Mouse (Mus musculus): ENCODE data around the gene Gdf7. TPM values are rescaled to one million over a fixed set of nuclear protein-coding genes. Genes with fewer than 3 reads are reported as not detected.

Gdf7 gene
- total RNA-seq, 2 experiments from 2014 or later = not detected

- no peak for DNase-seq (ENCODE audit: low spot score in 2 of 2)
These were observed 3.2 kb downstream of the Gdf7 start for GRCm38 (mm10) chr12:8298361-8299142.

- DNase-seq (ENCODE audit: low spot score in 2 of 2) = no peak
These were observed 4.1 kb downstream of the Gdf7 start for GRCm38 (mm10) chr12:8297586-8298214.

- DNase-seq (ENCODE audit: low spot score in 2 of 2) = no peak
These were observed 5.6 kb downstream of the Gdf7 start for GRCm38 (mm10) chr12:8296154-8296553.

- DNase-seq (ENCODE audit: low spot score in 2 of 2) = no peak
These were observed 6.3 kb downstream of the Gdf7 start for GRCm38 (mm10) chr12:8295307-8295913.

GRCm38 (mm10) chr12:8291157-8291853, 10.4 kb downstream of the Gdf7 start:
- DNase-seq (ENCODE audit: low spot score in 2 of 2) = peak in 1 of 2 experiments; percentile 48

GRCm38 (mm10) chr12:8289499-8289898, 12.3 kb downstream of the Gdf7 start:
- no peak for DNase-seq (ENCODE audit: low spot score in 2 of 2)

GRCm38 (mm10) chr12:8289099-8289498, 12.7 kb downstream of the Gdf7 start:
- DNase-seq (ENCODE audit: low spot score in 2 of 2) = no peak

- no peak for DNase-seq (ENCODE audit: low spot score in 2 of 2)
These were observed 13.8 kb downstream of the Gdf7 start for GRCm38 (mm10) chr12:8287970-8288369.

- DNase-seq (ENCODE audit: low spot score in 2 of 2) = no peak
These were observed 20.3 kb downstream of the Gdf7 start for GRCm38 (mm10) chr12:8281225-8282017.

GRCm38 (mm10) chr12:8275424-8275823, 26.3 kb downstream of the Gdf7 start:
- no peak for DNase-seq (ENCODE audit: low spot score in 2 of 2)

GRCm38 (mm10) chr12:8273471-8274171, 28.1 kb downstream of the Gdf7 start:
- DNase-seq (ENCODE audit: low spot score in 2 of 2) = no peak

- DNase-seq (ENCODE audit: low spot score in 2 of 2) = no peak
These were observed 30.3 kb downstream of the Gdf7 start for GRCm38 (mm10) chr12:8271405-8271804.

- no peak for DNase-seq (ENCODE audit: low spot score in 2 of 2)
These were observed 32.1 kb downstream of the Gdf7 start for GRCm38 (mm10) chr12:8269627-8270026.

- DNase-seq (ENCODE audit: low spot score in 2 of 2) = no peak
These were observed 35.4 kb downstream of the Gdf7 start for GRCm38 (mm10) chr12:8266311-8266710.

GRCm38 (mm10) chr12:8260297-8260696, 41.5 kb downstream of the Gdf7 start:
- no peak for DNase-seq (ENCODE audit: low spot score in 2 of 2)

Other genes starting within 250 kb of the Gdf7 start
- 10 to 100 TPM; 39.6 to 43.2 TPM for gene Ldah, start 93.8 kb downstream of the Gdf7 start, total RNA-seq (2021)
- gene Hs1bp3, start 11.5 kb upstream of the Gdf7 start, total RNA-seq (2021) = 10 to 100 TPM; 10.5 to 12.0 TPM
- gene Rhob, start 198.1 kb upstream of the Gdf7 start, total RNA-seq (2021) = 100 to 1,000 TPM; 303 to 334 TPM

Data from layer of hippocampus, postnatal 10 days (tissue).